Mouse (Mus musculus) natural killer cell, adult 2 months (primary cell): ENCODE measurements around the gene Prr36.

Experiments
- DNase-seq, 2 experiments: peaks; one replicate each; pipeline ENCODE4 v3.0.0; 2022; ENCODE audit warnings: low spot score in 2 of 2

Gene Prr36

DNA sequence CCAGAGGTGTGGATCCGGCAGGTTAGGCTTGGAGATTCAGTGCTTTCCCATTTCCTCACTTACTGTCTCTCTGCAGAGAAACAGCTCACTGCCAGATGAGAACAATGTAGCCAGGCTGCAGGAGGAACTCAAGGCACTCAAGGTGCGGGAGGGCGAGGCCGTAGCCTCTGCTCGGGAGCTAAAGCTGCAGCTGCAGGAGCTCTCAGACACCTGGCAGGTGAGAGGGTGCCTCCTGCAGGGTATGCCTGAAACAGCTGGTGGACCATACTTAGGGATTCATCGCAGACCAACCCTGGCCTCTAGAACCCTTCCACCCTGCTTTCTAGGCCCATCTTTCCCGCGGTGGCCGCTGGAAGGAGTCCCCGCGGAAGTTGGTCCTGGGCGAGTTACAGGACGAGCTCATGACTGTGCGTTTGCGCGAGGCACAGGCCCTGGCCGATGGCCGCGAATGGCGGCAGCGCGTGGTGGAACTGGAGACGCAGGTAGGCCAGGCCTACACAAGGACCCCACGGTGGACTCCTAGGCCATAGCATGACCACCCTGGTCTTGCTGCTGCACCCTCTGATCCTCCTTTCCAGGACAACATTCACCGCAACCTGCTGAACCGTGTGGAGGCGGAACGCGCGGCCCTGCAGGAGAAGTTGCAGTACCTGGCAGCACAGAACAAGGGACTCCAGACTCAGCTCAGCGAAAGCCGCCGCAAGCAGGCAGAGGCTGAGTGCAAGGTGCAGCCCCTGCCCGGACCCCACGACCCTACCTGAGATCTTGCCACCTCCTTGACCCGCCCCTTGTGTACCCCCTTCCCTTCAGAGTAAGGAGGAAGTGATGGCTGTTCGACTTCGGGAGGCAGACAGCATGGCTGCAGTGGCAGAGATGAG is 11.8 kb downstream of the Prr36 start:
- no peak for DNase-seq

DNA sequence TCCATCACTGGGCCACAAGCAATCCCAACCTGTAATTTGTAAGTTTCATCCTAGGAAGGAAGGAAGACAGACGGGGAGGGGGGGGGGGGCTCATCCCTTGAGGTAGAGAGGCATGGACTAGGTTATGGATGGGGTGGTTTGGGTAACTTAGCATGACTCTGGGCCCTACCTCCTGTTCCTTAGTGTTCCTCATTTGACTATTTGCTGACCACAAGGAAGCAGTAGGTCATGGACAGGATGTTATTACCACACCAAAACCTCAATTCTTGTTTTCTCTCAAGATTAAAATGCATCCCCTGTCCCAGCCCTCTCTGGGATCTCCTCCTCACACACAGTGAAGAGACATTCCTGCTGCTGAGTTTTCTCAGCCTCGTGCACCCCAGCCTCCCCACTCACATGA is 15.9 kb downstream of the Prr36 start:
- DNase-seq: no peak

DNA sequence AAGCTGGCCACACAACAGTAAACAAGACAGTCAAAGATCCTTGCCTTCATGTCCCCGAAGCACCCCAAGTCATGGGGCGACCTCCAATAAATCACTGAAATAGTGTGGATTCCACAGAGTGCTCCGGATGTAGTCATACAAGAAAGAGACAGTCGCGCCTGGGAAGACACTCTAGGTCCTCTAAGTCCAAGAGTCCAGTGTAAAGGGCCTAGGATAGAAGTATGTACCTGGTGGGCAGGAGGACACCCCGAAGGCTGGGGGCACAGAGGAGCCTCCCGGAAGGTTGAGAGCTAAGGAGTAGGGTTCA is 23.7 kb downstream of the Prr36 start:
- DNase-seq: no peak

DNA sequence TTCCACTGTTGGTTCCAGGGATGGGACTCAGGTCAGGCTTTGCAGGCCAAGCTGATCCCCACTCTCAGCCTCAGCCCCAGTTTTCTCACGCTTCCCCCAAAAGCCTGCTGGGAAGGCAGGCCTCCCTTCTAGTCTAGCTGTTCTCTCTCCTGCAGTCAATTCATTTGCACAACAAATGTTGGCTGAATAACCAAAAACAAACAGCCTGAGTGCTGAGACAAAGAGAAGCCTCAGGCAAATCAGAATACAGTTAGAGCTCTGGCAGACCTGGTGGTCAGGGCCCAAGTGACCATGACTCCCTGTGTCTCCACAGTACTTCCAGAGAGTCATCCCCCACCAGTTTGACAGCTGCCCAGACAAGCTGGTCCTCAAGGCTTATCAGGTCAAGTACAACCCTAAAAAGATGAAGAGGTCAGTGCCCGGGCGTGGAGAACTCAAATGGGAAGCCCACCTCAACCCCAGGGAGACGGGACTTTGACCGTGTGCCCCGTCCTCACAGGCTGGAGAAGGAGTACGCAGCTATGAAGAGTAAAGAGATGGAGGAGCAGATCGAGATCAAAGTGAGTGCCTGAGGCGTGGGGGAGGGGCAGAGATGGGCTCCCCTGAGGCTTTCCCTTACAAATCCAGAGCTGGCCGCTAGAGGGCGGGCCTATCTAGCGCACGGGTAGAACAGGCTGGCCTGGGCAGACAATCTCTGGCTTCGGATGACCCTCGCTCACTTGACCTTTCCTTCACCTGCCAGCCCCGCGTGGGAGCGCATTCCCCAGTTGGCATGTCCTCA is 24.3 kb downstream of the Prr36 start:
- DNase-seq: peak; percentile 78 to 84

DNA sequence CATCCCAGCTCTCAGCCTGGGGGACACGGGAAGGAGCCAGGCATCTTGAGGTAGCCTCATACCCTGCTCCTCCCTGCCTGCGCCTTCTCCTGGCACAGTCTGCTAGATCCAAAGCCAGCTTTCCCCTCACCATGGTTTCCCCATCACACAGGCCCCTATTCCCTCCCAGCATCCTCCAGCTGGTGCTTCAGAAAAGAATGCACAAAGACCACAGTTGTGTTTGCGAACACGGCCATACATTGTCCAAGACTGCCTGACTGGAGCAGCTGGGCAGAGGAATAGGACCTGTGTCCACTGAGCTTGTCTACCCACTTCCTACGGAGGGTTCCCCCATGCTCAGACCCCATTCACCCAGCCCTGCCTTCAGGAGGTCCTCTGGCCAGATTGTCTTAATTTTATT is 25.0 kb downstream of the Prr36 start:
- DNase-seq: no peak

DNA sequence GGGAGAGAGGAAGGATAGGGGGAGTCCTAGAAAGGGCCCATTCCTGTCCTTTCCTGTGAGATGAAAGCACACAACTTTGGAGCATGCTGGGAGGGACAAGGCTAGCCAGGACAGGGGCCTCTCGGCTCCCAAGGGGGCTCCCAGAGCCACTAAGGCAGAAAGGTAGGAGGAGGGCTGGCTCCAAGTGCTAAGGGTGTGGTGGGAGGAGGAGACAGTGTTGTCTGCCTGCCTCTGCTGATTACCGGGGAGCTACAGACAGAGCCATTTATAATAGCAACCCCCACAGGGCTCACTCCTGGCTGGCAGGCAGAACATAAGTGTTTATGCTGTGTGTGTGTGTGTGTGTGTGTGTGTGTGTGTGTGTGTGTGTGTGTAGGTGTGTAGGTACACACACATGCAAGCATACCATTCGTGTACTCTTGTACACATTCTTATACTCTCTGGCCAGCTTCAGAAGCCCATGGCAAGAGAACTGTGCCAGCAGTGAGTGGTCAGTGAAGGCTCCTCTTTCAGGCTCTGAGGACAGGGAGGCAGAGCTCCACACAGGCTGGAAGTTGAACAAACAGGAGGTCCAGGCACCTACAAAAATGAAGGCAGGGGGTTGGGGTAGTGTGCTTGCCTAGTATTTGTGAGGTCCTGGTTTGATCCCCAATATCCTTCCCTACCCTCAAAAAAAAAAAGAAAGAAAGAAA is 28.1 kb downstream of the Prr36 start:
- no peak for DNase-seq

DNA sequence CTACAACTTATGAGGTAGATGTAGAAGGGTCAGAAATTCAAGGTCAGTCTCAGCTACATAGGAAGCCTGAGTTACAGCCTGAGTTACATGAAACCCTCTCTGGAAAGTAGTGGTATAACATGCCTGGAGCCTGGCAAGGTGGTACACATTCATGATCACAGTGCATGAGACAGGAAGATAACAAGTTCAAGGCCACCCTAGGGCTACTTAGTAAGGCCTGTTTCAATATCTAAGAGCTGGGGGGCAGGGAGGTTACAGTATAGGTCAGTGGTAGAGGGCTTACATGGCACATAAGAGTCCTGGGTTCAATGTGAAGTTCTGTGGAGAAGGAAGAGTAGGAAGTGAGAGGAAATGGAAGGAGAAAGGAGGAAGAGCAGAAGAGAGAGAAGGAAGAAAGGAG is 28.7 kb downstream of the Prr36 start:
- no peak for DNase-seq

DNA sequence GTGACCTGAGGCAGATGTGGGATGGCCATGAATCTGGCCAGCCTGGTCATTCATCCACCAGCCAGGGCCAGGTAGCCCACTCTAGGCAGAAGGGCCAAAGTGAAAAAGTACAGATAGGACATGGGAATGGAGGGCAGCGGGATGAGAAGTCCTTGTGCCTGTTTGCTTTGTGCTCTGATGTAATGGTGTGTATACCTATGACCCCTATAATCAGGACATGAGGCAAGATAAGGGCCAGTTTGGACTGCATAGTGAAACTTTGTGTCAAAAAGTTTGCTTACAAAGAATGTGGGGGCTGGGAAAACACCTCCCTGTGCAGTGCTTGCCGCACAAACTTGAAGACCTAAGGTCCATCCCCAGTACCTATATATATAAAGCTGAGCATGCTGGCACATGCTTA is 31.1 kb downstream of the Prr36 start:
- no peak for DNase-seq

DNA sequence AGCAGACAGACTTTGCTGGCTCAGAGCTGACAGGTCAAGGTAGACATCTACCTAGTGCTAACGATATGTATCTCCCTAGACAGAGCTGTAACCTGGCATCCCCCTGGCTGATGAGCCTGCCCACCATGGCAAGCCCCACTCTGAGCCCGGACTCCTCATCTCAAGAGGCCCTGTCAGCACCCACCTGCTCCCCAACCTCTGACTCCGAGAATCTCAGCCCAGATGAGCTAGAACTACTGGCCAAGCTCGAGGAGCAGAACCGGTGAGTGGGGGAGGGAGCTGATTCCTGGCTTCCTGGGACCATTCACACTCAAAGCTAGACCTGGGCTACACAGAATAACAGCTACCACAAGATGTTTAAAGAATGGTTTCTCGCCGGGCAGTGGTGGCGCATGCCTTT is 33.9 kb downstream of the Prr36 start:
- no peak for DNase-seq

DNA sequence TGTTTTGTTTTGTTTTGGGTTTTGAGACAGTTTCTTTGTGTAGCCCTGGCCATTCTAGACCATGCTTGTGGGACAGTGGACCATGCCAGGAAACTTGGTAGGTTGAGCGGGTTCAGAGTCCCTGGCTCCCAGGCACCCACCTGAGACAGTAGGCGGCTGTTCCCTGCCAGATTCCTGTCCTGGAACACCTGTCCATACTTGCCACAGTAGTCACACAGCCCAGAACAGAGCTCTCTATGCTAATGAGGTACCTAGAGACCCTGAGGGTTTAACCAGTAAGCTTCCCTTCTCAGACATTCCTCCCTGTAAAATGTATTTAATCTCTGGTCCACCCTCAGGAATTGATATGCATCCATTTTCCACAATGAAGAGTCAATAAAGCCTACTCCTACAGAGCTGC is 43.2 kb downstream of the Prr36 start:
- no peak for DNase-seq

DNA sequence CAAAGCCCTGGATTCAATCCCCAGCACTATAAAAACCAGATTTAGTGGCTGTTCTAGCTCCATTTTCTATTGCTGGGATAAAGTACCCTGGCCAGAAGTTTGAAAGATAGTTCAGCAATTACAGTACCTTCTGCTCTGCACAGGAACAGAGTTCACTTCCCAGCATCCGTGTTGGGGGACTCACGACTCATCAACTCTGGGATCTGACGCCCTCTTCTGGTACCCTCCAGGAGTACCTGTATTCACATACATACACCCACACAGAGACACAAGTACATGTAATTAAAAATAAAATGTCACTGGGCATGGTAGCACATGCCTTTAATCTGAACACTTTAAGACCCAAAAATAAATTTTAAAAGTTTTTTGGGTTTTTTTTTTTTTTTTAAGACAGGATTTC is 44.8 kb downstream of the Prr36 start:
- no peak for DNase-seq

DNA sequence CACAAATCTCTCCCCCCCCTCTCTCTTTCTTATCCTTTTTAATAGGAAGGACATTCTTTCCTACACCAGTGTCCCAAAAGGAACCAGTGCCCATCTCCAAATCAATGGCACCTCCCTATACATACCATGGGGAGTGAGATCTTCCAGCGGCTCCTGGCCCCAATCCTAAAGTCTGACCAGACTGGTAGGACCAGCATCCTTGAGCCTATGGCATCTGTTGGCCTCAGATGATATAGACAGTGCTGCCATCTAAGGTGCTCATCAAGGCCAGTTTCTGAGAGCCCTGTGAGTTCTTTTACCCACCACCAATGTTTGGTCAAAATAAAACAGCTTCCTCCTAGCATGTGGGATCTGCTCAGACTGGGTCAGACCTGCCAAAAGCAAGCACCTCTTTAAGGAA is 49.3 kb downstream of the Prr36 start:
- no peak for DNase-seq

DNA sequence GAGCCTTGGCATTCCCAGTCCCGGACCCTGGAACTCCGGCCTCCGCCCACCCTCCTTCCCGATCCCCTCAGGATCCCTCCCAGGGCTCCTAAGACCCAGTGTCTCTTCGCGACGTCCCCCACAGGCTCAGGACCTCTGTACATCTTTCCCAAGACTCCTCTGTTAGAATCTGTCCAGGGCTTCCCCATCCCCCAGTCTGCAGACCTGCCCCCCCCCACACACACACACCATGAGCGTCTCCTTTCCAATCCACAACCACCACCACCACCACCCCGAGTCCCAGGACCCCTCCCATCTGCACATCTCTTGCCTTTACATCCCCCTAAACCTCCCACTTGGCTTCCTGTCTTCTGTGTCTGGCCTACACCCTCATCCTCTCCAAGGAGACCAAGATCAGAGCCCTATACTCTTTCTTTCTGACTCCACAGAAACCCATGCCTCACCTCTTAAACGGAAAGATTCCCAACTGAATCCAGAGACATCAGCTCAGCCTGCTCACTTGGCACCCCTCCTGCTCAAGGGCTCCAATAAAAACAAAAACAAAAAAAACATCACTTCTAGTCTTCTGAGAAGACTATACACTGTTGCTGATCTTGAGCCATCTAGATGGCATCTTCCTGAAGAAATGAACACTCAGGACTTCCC is 50.3 kb downstream of the Prr36 start:
- DNase-seq: no peak

DNA sequence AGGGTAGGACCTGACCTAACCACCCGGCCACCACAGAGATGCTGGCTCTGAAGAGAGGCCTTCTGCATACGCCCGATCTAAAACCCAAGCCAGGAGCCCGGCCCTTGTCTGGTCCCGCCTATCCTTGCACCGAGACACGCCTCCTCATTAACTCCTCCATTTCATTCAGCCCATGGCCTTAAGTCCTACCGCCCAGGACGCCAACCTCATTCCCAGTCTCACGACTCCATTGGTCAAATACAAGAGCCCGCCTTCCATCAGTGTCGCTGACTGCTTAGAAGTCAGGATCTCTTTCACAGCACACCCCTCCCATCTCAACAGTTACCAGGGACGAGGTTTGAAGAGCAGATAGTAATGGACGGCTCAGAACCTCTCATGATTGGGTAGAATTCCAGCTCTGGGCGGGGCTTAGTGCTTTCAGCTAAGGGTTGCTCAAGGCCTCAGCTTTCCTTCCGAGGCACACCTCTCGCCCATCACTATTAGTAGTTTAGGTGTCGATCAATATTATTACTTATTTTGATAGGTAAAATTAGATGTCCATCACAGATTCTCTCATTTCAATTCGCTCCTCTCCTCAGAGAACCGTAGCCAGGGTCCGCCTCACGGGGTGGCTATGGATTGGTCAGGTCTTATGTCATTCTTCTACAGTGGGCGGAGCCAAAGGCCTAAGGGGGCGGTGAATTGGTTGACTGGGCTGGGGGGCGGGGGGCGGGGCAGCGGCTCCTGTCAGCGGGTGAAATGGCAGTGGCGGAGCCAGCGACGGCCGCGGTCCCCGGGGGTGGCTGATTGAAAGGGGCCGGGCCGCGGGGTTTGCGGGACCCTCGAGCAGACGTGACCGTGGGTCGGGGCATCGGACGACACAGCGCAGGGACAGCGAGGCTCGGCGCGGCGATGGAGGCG is 51.2 kb downstream of the Prr36 start, which contains the start of gene Evi5l:
Evi5l (plus strand) TSS at position 716 of the 900 bp plus-strand sequence.
- DNase-seq: peak; percentile 99

DNA sequence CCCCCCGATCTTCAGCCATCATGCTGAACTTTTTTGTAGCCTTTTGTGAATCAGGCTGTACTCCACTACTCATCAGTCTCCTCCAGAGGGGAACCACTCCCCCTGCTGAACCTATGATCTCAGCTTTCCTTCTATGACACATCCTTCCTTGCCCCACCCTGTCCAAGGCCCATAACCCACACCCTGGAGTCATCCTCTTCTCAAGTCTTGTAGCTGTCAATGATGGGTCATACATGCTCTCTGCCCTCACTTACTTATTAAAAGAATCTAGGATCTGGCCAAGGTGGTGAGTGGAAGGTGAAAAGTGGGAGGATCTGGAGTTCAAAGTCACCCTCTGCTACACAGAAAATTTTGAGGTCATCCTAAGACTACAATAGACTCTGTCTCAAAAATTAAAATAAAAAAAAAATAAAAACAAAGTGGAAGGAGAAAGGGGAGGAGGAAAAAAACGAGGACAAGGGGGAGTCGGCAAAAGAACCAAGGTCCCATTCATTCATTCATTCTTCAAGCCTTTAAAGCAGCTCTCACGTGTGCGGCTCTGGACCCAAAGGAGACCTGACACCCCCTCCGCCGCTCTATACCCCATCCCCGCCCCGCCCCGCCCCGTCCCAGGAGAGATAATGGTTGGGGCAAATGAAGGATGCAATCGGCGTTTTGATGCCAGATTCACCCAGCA is 51.9 kb downstream of the Prr36 start:
- peak; percentile 9 to 10 for DNase-seq

DNA sequence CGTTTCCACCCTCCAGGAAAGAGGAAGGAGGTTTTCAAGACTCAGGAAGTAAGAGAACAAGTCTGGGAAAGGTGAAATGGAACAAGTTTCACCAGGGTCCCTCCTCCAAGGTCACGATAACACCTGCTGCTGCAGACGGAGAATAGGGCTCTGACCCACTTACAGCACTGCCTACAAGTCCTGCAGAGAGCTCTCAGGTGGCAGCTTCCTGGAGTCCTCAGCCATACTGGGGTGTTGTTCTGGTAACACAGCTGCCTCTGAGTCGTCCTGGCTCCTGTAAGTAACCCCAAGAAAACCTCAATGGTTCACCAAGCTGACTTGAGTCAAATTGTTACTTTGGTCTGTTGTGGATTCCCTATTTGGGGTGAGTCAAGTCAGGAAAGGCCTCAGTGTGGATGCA is 54.5 kb downstream of the Prr36 start:
- no peak for DNase-seq
